Mouse (Mus musculus) kidney, embryonic 14.5 days (tissue): ENCODE results near the gene Gpr119. TPM values are rescaled to one million over a fixed set of nuclear protein-coding genes. Genes with fewer than 3 reads are reported as not detected.

Experiments
- ATAC-seq: fragments of 200-750 bp; cut with Nextera tagmentation; 2 replicates; pipeline ENCODE4 v1.8.0; 2017; ENCODE audit warnings: moderate number of reproducible peaks, mild to moderate bottlenecking, moderate TSS enrichment, moderate library complexity; ENCODE audit not compliant: low FRiP score, low TSS enrichment
- H3K27ac ChIP-seq: fragments of 300-500 bp; sonication (generic); 2 replicates; pipeline ENCODE4 v1.5.1; 2014; ENCODE audit warnings: low read depth, mild to moderate bottlenecking, low read length, moderate library complexity, mixed read lengths
- H3K27me3 ChIP-seq: fragments of 300-500 bp; sonication (generic); 2 replicates; pipeline ENCODE4 v1.6.1; 2014; ENCODE audit warnings: mild to moderate bottlenecking, low read length; ENCODE audit not compliant: control insufficient read depth, insufficient read depth
- H3K36me3 ChIP-seq: fragments of 300-500 bp; sonication (generic); 2 replicates; pipeline ENCODE4 v1.6.1; 2014; ENCODE audit warnings: low read length, mixed read lengths; ENCODE audit not compliant: control insufficient read depth, insufficient read depth
- H3K4me1 ChIP-seq: fragments of 300-500 bp; sonication (generic); 2 replicates; pipeline ENCODE4 v1.6.1; 2014; ENCODE audit warnings: low read length, mixed read lengths; ENCODE audit not compliant: control insufficient read depth, insufficient read depth
- H3K4me2 ChIP-seq: fragments of 300-500 bp; sonication (generic); replicated peaks from 2 replicates; pipeline ENCODE4 v1.6.1; 2014; ENCODE audit warnings: low read depth, mild to moderate bottlenecking, low read length
- H3K4me3 ChIP-seq: fragments of 300-500 bp; sonication (generic); 2 replicates; pipeline ENCODE4 v1.5.1; 2014; ENCODE audit warnings: mild to moderate bottlenecking, low read length
- H3K9ac ChIP-seq: fragments of 300-500 bp; sonication (generic); 2 replicates; pipeline ENCODE4 v1.6.1; 2014; ENCODE audit warnings: low read depth, mild to moderate bottlenecking, low read length, moderate library complexity
- H3K9me3 ChIP-seq: fragments of 300-500 bp; sonication (generic); 2 replicates; pipeline ENCODE4 v1.6.1; 2016; ENCODE audit warnings: low read length; ENCODE audit not compliant: control insufficient read depth
- WGBS: fragments of 180-500 bp; shearing (Covaris S2); extraction: QIAGEN DNeasy Blood & Tissue Kit; methylation state at CpG from one replicate; pipeline ENCODE4 v1.1.7; 2014; 5-methylcytosine and 5-hydroxymethylcytosine counted together
- microRNA-seq: library from miRNA; unstranded; fragments of <30 nt; microRNA quantifications from one replicate; pipeline ENCODE4, GENCODE M21; 2016
- polyA plus RNA-seq: library from polyadenylated mRNA; unstranded; fragments of >200 nt; fragmentation: Nextera tagmentation; extraction: Ambion mirVana; gene quantifications from 2 replicates; pipeline ENCODE4 v1.2.1, GENCODE M21; 2014

Gene Gpr119
- polyA plus RNA-seq, 1 experiment from 2014 or later, result not detected

- ATAC-seq, result peak; percentile 69; the same call in 1 of the 2 replicates
- H3K9ac ChIP-seq, result no peak overlapping the region
- H3K36me3 ChIP-seq, result no peaks in the 10 kb centered on the region
- no peak overlapping the region for H3K27ac ChIP-seq
- 33% methylated on average over 6 of the region's 6 CpGs for WGBS
- no peak overlapping the region for H3K4me3 ChIP-seq
- H3K9me3 ChIP-seq, result no peaks in the 10 kb centered on the region
- no peaks in the 10 kb centered on the region for H3K27me3 ChIP-seq
- H3K4me1 ChIP-seq, result no peaks in the 10 kb centered on the region
- H3K4me2 ChIP-seq, result no peak overlapping the region
Observed at GRCm38 (mm10) chrX:48666807-48667206, 7.5 kb downstream of the Gpr119 start.

GRCm38 (mm10) chrX:48644122-48644521 lies 30.2 kb downstream of the Gpr119 start:
- H3K9ac ChIP-seq, result no peak overlapping the region
- H3K9me3 ChIP-seq, result no peaks in the 10 kb centered on the region
- ATAC-seq, result no peak
- H3K4me2 ChIP-seq, result no peak overlapping the region
- no peak overlapping the region for H3K4me3 ChIP-seq
- no peak overlapping the region for H3K27ac ChIP-seq
- no peaks in the 10 kb centered on the region for H3K27me3 ChIP-seq
- H3K36me3 ChIP-seq, result no peaks in the 10 kb centered on the region
- H3K4me1 ChIP-seq, result no peaks in the 10 kb centered on the region
- 94% methylated on average over 2 of the region's 2 CpGs for WGBS

GRCm38 (mm10) chrX:48637032-48637431 lies 37.2 kb downstream of the Gpr119 start:
- H3K9ac ChIP-seq, result no peak overlapping the region
- no peak overlapping the region for H3K4me2 ChIP-seq
- H3K4me1 ChIP-seq, result no peaks in the 10 kb centered on the region
- 58% methylated on average over 2 of the region's 2 CpGs for WGBS
- H3K27ac ChIP-seq, result no peak overlapping the region
- no peaks in the 10 kb centered on the region for H3K36me3 ChIP-seq
- no peak overlapping the region for H3K4me3 ChIP-seq
- no peaks in the 10 kb centered on the region for H3K27me3 ChIP-seq
- H3K9me3 ChIP-seq, result no peaks in the 10 kb centered on the region
- ATAC-seq, result no peak

- 33% methylated on average over 9 of the region's 9 CpGs for WGBS
- H3K4me2 ChIP-seq, result peak overlapping the region; percentile 46
- H3K4me1 ChIP-seq, result no peaks in the 10 kb centered on the region
- H3K9ac ChIP-seq, result peak overlapping the region; percentile 58
- no peaks in the 10 kb centered on the region for H3K27me3 ChIP-seq
- peak overlapping the region; percentile 82; the same call in 1 of the 2 replicates for H3K27ac ChIP-seq
- ATAC-seq, result no peak
- peak overlapping the region; percentile 49 for H3K4me3 ChIP-seq
- no peaks in the 10 kb centered on the region for H3K36me3 ChIP-seq
- no peaks in the 10 kb centered on the region for H3K9me3 ChIP-seq
Observed at GRCm38 (mm10) chrX:48624054-48624420, 50.2 kb downstream of the Gpr119 start.

GRCm38 (mm10) chrX:48623379-48624053 lies 50.8 kb downstream of the Gpr119 start, which contains the start of gene Slc25a14:
Gene Slc25a14 (plus strand): TSS chrX:48623413.
- Histone ChIP-seq H3K9me3 (no peaks in the 10 kb centered on the region), H3K9ac (peak within 1 kb of the TSS; percentile 58), H3K4me2 (peak within 1 kb of the TSS; percentile 46), H3K4me1 (no peaks in the 10 kb centered on the region), H3K27me3 (no peaks in the 10 kb centered on the region), H3K4me3 (peak within 1 kb of the TSS; percentile 49), H3K27ac (peak within 1 kb of the TSS; percentile 82), H3K36me3 (no peaks in the 10 kb centered on the region)
- ATAC-seq, result peak; percentile 96
- WGBS, result 27% methylated on average over 31 of the region's 38 CpGs

GRCm38 (mm10) chrX:48623049-48623378 lies 51.3 kb downstream of the Gpr119 start:
- H3K9ac ChIP-seq, result peak overlapping the region; percentile 48; the same call in 1 of the 2 replicates
- H3K4me1 ChIP-seq, result no peaks in the 10 kb centered on the region
- H3K27me3 ChIP-seq, result no peaks in the 10 kb centered on the region
- 25% methylated on average over 4 of the region's 4 CpGs for WGBS
- peak overlapping the region; percentile 82 for H3K27ac ChIP-seq
- ATAC-seq, result 0 out of 2 replicates have a peak, but pooled peaks have one; percentile 36
- peak overlapping the region; percentile 46 for H3K4me2 ChIP-seq
- H3K4me3 ChIP-seq, result peak overlapping the region; percentile 49
- no peaks in the 10 kb centered on the region for H3K36me3 ChIP-seq
- no peaks in the 10 kb centered on the region for H3K9me3 ChIP-seq

Small RNA genes lying within 50 kb of the gene (microRNA-seq; reads per million reads assigned to microRNA genes)
- not detected for gene Gm27828

Other genes starting within 250 kb of the Gpr119 start
- 4.1 and 8.3 TPM in 2 replicates for gene Elf4, start 211.3 kb downstream of the Gpr119 start, polyA plus RNA-seq
- gene Aifm1, start 160.9 kb downstream of the Gpr119 start, polyA plus RNA-seq, result 70.1 and 72.8 TPM in 2 replicates
- gene Rab33a, start 155.2 kb downstream of the Gpr119 start, polyA plus RNA-seq, result 2.4 and 4.1 TPM in 2 replicates
- gene Zfp280c, start 80.0 kb downstream of the Gpr119 start, polyA plus RNA-seq, result 18.5 and 20.4 TPM in 2 replicates
- gene Slc25a14, start 51.1 kb downstream of the Gpr119 start, polyA plus RNA-seq, result 13.5 and 16.4 TPM in 2 replicates
- 26.5 and 35.1 TPM in 2 replicates for gene Rbmx2, start 20.5 kb upstream of the Gpr119 start, polyA plus RNA-seq
- gene Gm595, start 203.2 kb upstream of the Gpr119 start, polyA plus RNA-seq, result not detected in 2 replicates